Mouse (Mus musculus) thymus, adult 2 months (tissue): ENCODE data around the gene Slc4a4.

Experiments used
- CTCF ChIP-seq: fragments of 200-500 bp; IDR thresholded peaks from 2 replicates; pipeline ENCODE4 v1.5.1; 2012; ENCODE audit warnings: mild to moderate bottlenecking, control low read depth, low read length, moderate library complexity, borderline replicate concordance; ENCODE audit not compliant: control insufficient read depth, poor library complexity, insufficient read depth; ENCODE audit errors: extremely low read depth
- POLR2A ChIP-seq: fragments of 200-500 bp; IDR thresholded peaks from 2 replicates; pipeline ENCODE4 v1.6.1; 2012; ENCODE audit warnings: mild to moderate bottlenecking, low read length, control low read depth, moderate library complexity; ENCODE audit not compliant: control insufficient read depth, poor library complexity, insufficient read depth; ENCODE audit errors: extremely low read depth

- TF ChIP-seq CTCF (no peak), POLR2A (no peak)
Observed at GRCm38 (mm10) chr5:88976428-88976827, 89.8 kb downstream of the Slc4a4 start.
